Mouse (Mus musculus): Measurements from ENCODE around the gene Lpgat1. TPM values are rescaled to one million over a fixed set of nuclear protein-coding genes. Genes with fewer than 3 reads are reported as not detected.
A peak's percentile ranks its signal among the peaks of the same experiment; 100 is the strongest.

Lpgat1 gene
- total and polyA plus RNA-seq, 3 experiments, result 15.3 to 40.0 (median 31.8) TPM

DNA sequence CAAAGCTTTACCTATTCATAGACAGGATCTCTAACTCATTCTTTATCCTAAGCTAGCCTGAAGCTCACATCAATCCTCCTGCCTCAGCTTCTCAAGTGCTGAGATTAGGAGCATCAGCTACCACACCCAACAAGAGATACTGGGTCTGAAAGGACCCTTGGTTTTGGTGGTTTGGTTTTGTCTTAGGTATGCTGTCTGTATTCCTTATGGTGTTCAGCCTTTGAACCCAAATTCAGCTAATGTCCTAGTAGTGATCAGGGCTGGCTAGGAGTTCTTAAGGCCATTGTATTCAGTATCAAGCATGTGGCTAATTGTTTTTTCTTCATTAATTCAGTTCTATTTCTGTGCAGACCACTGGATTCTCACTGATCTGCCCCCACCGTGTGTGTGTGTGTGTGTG is 493 bp upstream of the Lpgat1 start:
- Histone ChIP-seq H3K4me1 (ENCODE audit: control insufficient read depth in 1 of 2, insufficient read depth in 2 of 2) (peaks cover 4 to 70% of the 10 kb centered on the region in 2 experiments; a peak in 3 of 4 replicates), H3K27ac (ENCODE audit: insufficient read depth, low read depth) (peak overlapping the region; percentile 59; the same call in 1 of the 2 replicates), H3K4me3 (replicated peaks in 1 of 3; ENCODE audit: low read depth in 2 of 3, low read length in 2 of 3, poor library complexity in 1 of 3) (peak overlapping the region; percentile 62 to 87 (median 85)), H3K4me2 (ENCODE audit: insufficient read depth, low read depth, poor library complexity, severe bottlenecking) (peak overlapping the region; percentile 95), H3K36me3 (replicated peaks in 1 of 2; ENCODE audit: control insufficient read depth in 1 of 2, insufficient read depth in 1 of 2, low read length in 1 of 2) (peaks cover 0 to 21% of the 10 kb centered on the region in 2 experiments), H3K9ac (ENCODE audit: insufficient read depth, low read depth) (peak overlapping the region; percentile 94), H3K27me3 (replicated peaks) (no peaks in the 10 kb centered on the region), H3K79me2 (replicated peaks; ENCODE audit: control insufficient read depth, extremely low read depth, insufficient read depth, poor library complexity, severe bottlenecking) (peaks cover 27% of the 10 kb centered on the region), H3K9me3 (replicated peaks; ENCODE audit: low read length) (no peaks in the 10 kb centered on the region)
- no peak for DNase-seq (ENCODE audit: extremely low read depth)
- dilution Hi-C loops (cut with MboI; ENCODE audit: extremely low pct_ligation_motif_present, extremely low pct_unique_long_range_greater_than_20kb, low sequenced_read_pairs) (no loop called here), in situ Hi-C loops (cut with MboI; ENCODE audit: low pct_ligation_motif_present, low pct_unique_long_range_greater_than_20kb, low sequenced_read_pairs) (loop anchor here (25.0 kb wide), 1 partner anchor 105 kb away; no protein-coding TSS in a partner anchor)
- TF ChIP-seq CTCF (conservative IDR thresholded peaks at IDR 0.05 in 1 of 2, IDR thresholded peaks at IDR 0.05 in 1 of 2; ENCODE audit: low read depth in 2 of 2, low read length in 2 of 2) (no peak), CHD1 (IDR thresholded peaks at IDR 0.05; ENCODE audit: low read depth, low read length) (no peak), MAZ (IDR thresholded peaks at IDR 0.05; ENCODE audit: low read depth, low read length) (0 out of 2 replicates have a peak, but pooled peaks have one; percentile 61), E2F4 (IDR thresholded peaks at IDR 0.05; ENCODE audit: insufficient replicate concordance, low read depth, low read length) (no peak)

DNA sequence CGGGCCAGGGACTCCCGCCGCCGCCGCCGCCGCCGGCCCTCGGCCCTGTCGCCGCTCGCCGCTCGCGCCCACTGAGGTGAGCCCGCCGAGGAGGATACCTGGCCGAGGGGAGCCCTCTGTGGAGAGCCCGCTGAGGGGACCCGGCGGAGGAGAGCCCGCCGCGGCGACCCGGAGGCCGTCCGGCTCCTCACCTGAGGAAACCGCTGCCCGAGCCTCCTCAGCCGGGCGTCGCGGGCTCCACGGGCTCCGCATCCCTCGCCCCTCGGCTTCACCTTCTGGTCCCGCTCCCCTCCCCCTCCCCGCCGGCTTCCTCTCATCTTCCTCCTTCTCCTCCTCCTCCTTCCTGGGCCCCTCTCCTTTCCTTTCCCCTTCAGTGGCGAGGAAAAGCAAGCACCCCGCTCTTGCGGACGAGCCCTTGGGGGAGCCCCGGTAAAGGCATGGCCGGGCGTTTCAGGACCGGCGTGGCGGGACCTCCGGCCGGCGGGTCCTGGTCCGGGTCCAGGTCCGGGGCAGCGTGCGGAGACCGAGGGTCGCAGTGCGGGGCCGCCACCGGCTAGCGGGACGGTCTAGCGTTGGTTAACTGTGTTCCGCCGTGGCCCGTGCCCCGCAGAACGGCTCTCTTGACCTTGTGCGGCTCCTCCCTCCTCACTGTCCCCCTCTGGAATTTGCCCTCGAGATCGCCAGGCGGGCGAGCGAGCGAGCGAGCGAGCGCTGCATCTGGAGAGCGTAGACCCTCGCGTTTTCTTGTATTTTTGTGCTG is 1.1 kb downstream of the Lpgat1 start:
- DNase-seq (ENCODE audit: extremely low read depth), result no peak
- peaks cover 4 to 73% of the 10 kb centered on the region in 2 experiments; a peak in 3 of 4 replicates for H3K4me1 ChIP-seq (ENCODE audit: control insufficient read depth in 1 of 2, insufficient read depth in 2 of 2)
- peak overlapping the region; percentile 72 to 87 (median 85) for H3K4me3 ChIP-seq (replicated peaks in 1 of 3; ENCODE audit: low read depth in 2 of 3, low read length in 2 of 3, poor library complexity in 1 of 3)
- H3K9ac ChIP-seq (ENCODE audit: insufficient read depth, low read depth), result peak overlapping the region; percentile 94
- H3K9me3 ChIP-seq (replicated peaks; ENCODE audit: low read length), result no peaks in the 10 kb centered on the region
- dilution Hi-C loops (cut with MboI; ENCODE audit: extremely low pct_ligation_motif_present, extremely low pct_unique_long_range_greater_than_20kb, low sequenced_read_pairs), result no loop called here
- TF ChIP-seq ELF1 (IDR thresholded peaks at IDR 0.05; ENCODE audit: low read depth, low read length) (no peak), KAT2A (IDR thresholded peaks at IDR 0.05; ENCODE audit: insufficient replicate concordance, low read length) (no peak), ZC3H11A (IDR thresholded peaks at IDR 0.05; ENCODE audit: low read depth, low read length) (no peak), USF2 (conservative IDR thresholded peaks at IDR 0.05; ENCODE audit: low read depth, low read length) (no peak), TBP (conservative IDR thresholded peaks at IDR 0.05; ENCODE audit: low read depth, low read length) (no peak), ETS1 (conservative IDR thresholded peaks at IDR 0.05; ENCODE audit: low read depth, low read length) (no peak), TCF12 (IDR thresholded peaks at IDR 0.05; ENCODE audit: low read depth, low read length) (0 out of 2 replicates have a peak, but pooled peaks have one; percentile 23), POLR2A (IDR thresholded peaks at IDR 0.05; ENCODE audit: low read depth, low read length) (no peak; the same call in 1 of the 2 replicates), EP300 (IDR thresholded peaks at IDR 0.05; ENCODE audit: low read length) (no peak), MYC (IDR thresholded peaks at IDR 0.05; ENCODE audit: low read depth, low read length) (no peak), BHLHE40 (IDR thresholded peaks at IDR 0.05; ENCODE audit: low read depth, low read length) (no peak), SIN3A (IDR thresholded peaks at IDR 0.05; ENCODE audit: low read length) (no peak; the same call in none of the 2 replicates), USF1 (IDR thresholded peaks at IDR 0.05; ENCODE audit: low read depth, low read length) (no peak), MXI1 (IDR thresholded peaks at IDR 0.05; ENCODE audit: low read depth, low read length) (peak; percentile 40; the same call in 1 of the 2 replicates), RAD21 (IDR thresholded peaks at IDR 0.05; ENCODE audit: low read depth, low read length) (no peak)
- H3K27me3 ChIP-seq (replicated peaks), result no peaks in the 10 kb centered on the region
- peak overlapping the region; percentile 23; the same call in 1 of the 2 replicates for H3K27ac ChIP-seq (ENCODE audit: insufficient read depth, low read depth)
- peaks cover 28% of the 10 kb centered on the region for H3K79me2 ChIP-seq (replicated peaks; ENCODE audit: control insufficient read depth, extremely low read depth, insufficient read depth, poor library complexity, severe bottlenecking)
- in situ Hi-C loops (cut with MboI; ENCODE audit: low pct_ligation_motif_present, low pct_unique_long_range_greater_than_20kb, low sequenced_read_pairs), result loop anchor here (25.0 kb wide), 1 partner anchor 106 kb away; no protein-coding TSS in a partner anchor
- H3K36me3 ChIP-seq (replicated peaks in 1 of 2; ENCODE audit: control insufficient read depth in 1 of 2, insufficient read depth in 1 of 2, low read length in 1 of 2), result peaks cover 3 to 34% of the 10 kb centered on the region in 2 experiments
- H3K4me2 ChIP-seq (ENCODE audit: insufficient read depth, low read depth, poor library complexity, severe bottlenecking), result peak overlapping the region; percentile 79

Data from CH12.LX (cell line).